Mouse (Mus musculus): ENCODE data around the gene C130050O18Rik.

The C130050O18Rik gene

DNA sequence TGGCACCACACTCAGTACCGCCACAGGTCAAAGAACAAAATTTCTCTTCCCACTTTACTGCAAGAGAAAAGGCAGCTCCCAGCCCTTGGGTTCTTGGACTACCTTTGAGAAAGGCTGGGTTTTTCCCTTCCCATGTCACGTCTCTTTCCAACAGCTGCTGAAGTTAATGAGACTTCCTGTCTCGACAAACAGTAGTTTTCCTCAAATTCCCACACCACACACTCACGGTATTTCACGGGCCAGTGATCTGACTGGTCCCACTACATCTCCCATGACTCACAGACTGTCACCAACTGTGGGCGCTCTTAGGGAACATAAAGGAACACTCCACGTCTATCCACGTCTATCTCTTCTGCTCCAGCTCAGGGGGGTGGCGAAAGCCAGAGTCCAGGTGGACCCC lies 20.1 kb downstream of the C130050O18Rik start:
- no peak for DNase-seq (ENCODE audit: low read depth, low spot score)

- DNase-seq (ENCODE audit: low read depth, low spot score) = no peak
Measured at GRCm38 (mm10) chr5:139427001-139427400, 21.9 kb downstream of the C130050O18Rik start.

DNA sequence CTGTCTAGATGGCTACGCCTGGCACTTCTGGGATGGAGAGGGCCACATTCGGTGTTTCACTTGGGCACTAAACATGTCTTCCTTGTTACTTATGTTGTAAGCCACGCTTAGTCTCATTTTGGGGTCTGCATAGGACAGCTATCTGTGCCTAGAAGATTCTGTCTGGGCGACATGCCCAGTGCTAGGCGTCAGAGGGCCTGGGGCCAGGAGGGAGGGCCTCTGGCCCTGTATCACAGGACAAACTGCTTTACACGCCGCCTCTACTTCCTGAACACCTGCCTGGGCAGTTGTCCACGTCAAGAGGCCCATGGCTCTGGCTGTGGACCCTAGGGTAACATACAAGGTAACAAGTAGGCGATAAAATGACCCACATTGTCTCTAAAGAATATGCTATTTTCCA lies 22.9 kb downstream of the C130050O18Rik start:
- DNase-seq (ENCODE audit: low read depth, low spot score) = no peak

- no peak for DNase-seq (ENCODE audit: low read depth, low spot score)
Measured at GRCm38 (mm10) chr5:139429818-139430341, 24.8 kb downstream of the C130050O18Rik start.

DNA sequence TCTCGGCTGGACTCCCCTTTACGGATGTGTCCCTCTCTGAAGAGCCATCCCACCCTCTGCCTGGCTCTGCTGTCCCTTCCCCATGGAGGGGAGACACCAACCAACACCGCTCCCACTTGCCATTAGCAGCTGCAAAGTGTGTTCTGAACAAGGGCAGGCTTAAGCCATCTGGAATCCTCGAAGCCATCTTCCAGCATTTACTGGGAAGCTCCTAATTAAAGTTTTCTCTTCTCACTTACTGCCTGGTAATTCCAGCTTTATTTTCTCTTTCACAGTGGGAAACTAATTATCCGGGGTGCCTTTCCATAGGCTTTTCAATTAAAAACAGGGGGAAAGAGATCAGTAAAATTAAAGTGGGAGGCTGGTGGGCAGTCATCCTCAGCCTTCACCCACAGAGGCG lies 27.3 kb downstream of the C130050O18Rik start:
- no peak for DNase-seq (ENCODE audit: low read depth, low spot score)

DNA sequence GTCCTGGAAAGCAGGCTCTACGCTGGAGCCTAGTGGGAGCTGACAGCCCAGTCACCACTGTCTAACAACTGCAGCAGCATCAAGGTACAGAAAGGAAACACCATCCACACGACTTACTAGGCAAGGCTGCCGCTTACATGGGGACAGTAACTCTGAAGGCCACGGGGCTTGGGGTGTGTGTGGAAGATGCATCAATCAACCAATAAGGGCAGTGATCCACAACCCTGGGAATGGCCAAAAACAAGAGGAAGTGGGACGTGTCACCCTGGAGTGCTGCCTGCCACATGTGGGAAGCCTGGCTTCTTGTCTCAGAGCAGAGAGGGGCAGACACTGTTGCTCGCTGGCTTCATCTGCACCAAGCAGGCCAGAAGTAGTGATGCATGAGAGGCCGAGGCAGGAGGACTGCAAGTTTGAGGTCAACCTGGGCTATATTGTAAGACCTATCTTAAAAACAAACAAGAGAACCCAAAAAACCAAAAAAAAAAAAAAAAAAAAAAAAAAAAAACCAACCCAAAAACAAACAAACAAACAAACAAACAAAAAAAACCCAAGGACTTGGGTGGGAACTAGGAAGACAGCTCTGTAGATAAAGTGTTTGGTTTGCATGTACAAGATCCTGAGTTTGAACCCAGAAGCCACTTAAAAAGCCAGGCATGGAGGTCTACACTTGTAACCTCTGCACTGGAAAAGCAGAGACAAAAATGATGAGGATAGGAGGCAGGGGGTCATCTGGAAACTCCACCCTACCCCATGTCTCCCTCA lies 27.8 kb downstream of the C130050O18Rik start:
- no peak for DNase-seq (ENCODE audit: low read depth, low spot score)

GRCm38 (mm10) chr5:139433842-139434568 lies 28.9 kb downstream of the C130050O18Rik start:
- no peak for DNase-seq (ENCODE audit: low read depth, low spot score)

DNA sequence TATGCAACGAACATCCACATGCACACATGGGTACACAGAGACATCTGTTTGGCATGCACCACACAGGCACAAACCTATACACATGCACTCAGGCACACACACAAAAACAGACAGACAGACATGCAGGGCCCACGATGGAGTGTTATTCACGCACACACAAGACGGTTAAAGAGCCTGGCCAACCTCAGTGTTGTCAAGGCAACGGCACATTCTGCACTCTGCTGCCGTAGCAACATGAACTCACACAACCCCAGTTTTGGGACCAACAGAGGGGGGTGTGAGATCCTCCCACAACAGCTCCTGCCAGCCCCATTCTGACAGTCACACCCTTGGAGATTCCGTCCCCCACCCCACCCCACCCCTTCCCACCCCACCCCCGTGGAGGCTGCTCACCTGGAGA lies 29.9 kb downstream of the C130050O18Rik start:
- no peak for DNase-seq (ENCODE audit: low read depth, low spot score)

GRCm38 (mm10) chr5:139437769-139438168 lies 32.7 kb downstream of the C130050O18Rik start:
- no peak for DNase-seq (ENCODE audit: low read depth, low spot score)

GRCm38 (mm10) chr5:139438440-139438839 lies 33.4 kb downstream of the C130050O18Rik start:
- DNase-seq (ENCODE audit: low read depth, low spot score) = no peak

DNA sequence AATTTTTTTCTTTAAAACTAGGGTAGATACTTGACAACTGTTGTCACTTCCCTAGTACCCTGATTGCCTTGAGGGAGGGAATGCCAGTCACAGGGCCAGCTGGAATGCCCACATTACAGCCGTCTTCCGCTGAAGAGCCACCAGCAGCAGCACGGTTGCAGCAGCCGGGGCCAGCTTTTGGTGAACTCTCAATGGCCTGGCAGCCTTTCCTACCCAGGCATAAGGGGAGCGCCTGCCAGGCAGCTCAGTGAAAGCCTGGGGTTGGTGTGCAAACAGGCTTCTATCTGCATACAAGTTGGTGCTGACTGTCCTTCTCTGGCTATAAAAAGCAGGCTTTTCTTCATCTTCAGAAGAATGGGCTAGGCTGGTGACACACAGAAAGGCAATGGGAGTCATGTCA lies 35.4 kb downstream of the C130050O18Rik start:
- DNase-seq (ENCODE audit: low read depth, low spot score) = no peak

DNA sequence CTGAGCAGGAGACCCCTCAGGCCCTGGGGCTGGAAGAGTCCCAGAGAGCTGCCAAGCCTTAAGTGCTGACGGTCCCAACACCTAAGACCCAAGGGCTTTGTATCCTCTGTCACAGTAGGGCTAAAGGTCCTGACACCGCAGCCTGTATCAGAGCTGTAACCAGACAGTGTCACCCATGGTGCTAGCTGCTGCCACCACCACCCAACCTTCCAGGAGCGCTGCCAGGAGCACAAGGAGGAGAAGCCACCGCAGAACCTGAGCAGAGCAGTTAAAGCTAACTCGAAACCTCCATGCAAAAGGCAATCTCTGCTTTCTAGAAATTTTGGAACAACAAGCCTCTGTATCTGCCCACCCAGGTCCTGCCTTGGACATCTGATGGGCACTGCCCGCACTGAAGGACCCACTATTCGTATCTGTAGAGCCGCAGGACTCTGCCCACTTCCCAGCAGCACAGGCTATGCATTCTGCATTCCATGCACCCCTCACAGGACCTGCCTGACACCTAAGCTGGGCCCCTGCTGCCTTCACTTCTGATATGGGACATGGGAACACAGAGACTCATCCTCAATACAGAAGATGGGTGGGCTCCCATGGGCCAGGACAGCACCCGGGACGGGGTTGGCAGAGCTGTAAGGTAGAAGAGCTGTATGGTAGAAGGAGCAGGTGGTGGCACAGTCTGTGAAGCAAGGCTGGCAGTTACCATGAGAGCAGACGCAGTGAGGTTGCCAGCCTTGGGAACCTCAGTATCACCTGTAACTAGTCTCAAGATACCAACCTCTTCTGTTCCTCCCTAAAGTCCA lies 36.0 kb downstream of the C130050O18Rik start:
- no peak for DNase-seq (ENCODE audit: low read depth, low spot score)

- no peak for DNase-seq (ENCODE audit: low read depth, low spot score)
Measured at GRCm38 (mm10) chr5:139441726-139442018, 36.6 kb downstream of the C130050O18Rik start.

DNA sequence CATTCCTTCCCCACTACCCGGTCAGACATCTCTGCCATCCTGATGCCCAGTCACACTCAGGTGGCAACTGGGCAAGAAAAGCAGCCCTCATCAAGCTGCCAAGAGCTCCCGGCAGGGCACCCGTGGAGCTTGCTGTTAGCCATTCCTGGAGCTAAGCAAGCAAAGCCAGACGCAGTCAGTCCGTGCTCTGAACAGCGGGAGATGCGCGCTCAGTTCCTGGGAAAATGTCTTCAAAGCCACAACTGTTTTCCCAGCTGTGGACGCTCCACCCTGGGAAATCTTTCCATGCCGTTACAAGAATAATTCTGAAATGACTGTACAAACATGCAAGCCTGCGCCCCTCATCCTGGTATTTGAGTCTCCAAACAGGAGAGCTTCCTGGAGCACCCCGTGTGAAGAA lies 37.3 kb downstream of the C130050O18Rik start:
- DNase-seq (ENCODE audit: low read depth, low spot score) = no peak

- DNase-seq (ENCODE audit: low read depth, low spot score) = no peak
Measured at GRCm38 (mm10) chr5:139442962-139443361, 37.9 kb downstream of the C130050O18Rik start.

DNA sequence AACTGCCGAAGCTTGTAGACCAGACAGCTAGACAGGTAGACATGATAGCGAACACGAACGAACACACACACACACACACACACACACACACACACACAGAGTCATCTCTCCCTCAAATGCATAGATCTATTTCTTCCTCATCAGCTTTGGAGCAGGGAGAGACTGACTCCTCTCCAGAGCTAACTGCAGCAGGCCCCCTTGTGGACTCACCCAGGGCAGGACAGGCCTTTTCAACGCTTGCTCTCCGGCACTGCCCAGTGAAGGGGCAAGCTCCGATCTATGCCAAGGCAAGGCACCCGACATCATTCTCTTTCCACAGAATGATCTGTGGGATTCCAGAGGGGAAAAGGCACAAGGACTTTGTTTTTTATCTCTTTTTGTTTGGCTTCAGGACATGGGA lies 40.2 kb downstream of the C130050O18Rik start:
- no peak for DNase-seq (ENCODE audit: low read depth, low spot score)

DNA sequence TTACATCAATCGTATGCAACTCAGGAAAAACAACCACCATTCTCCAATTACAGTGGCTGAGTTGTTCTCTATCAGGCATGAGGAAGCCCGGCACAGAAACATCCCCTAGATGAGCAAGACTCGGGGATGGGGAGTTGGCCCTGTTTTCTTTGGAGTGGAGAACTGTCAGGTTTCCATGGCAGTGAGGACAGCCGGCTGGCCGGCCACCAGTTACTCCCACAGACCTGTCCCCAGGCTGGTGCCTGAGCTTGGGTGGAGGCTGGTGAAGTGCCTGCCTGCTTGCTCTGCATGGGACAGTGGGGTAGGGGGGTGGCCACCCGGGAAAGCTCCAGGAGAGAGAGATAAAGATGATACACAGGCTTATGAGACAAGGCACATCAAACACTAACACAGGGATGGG lies 42.9 kb downstream of the C130050O18Rik start:
- DNase-seq (ENCODE audit: low read depth, low spot score) = no peak

GRCm38 (mm10) chr5:139449161-139449791 lies 44.2 kb downstream of the C130050O18Rik start:
- no peak for DNase-seq (ENCODE audit: low read depth, low spot score)

DNA sequence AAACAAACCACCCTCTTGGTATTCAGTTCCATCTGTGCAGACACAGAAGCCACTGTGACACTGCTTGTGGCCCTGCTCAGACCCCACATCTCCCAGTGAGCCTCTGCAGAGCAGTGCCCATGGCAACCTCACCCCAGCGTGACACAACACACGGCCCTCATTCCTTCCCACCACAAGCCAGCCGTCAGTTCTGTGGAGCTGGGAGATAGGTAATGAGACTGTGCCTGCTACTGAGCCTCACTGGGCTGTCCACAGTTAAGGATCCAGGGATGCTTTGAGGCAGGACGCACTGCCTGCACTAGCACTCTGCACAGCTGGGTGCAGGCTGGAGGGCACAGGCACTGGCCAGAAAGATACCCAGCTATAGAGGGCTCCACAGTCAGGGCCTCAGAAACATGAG lies 44.8 kb downstream of the C130050O18Rik start:
- no peak for DNase-seq (ENCODE audit: low read depth, low spot score)

GRCm38 (mm10) chr5:139453031-139453430 lies 48.0 kb downstream of the C130050O18Rik start:
- DNase-seq (ENCODE audit: low read depth, low spot score) = no peak

DNA sequence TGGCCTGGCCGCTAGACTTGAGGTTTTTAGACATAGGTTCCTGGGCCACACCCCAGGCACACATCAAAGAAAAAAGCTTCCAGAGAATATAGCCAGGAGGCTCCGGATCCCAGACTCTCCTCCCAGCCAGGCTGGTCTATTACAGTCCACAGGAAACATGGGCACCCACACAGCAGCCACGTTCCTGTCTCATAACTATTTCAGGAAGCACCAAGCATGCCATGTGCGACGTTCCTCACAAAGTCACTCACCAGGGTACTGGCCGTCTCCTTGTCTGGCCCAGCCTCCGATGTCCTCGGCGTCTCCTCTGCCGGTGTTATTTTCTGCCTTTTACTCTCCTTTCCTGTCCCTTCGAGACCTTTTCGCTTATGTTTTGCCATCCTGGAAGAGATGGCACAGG lies 50.1 kb downstream of the C130050O18Rik start:
- DNase-seq (ENCODE audit: low read depth, low spot score) = no peak

GRCm38 (mm10) chr5:139457241-139457640 lies 52.2 kb downstream of the C130050O18Rik start:
- no peak for DNase-seq (ENCODE audit: low read depth, low spot score)

All from CD4-positive, CD25-positive, alpha-beta regulatory T cell, adult 2 months (primary cell).